Mouse (Mus musculus): ENCODE measurements around the gene Asl. TPM values are rescaled to one million over a fixed set of nuclear protein-coding genes. Genes with fewer than 3 reads are reported as not detected.
A peak's percentile ranks its signal among the peaks of the same experiment; 100 is the strongest.

The Asl gene
- total RNA-seq (2012; rRNA removed) = 27.2 and 31.8 TPM in 2 replicates

DNA sequence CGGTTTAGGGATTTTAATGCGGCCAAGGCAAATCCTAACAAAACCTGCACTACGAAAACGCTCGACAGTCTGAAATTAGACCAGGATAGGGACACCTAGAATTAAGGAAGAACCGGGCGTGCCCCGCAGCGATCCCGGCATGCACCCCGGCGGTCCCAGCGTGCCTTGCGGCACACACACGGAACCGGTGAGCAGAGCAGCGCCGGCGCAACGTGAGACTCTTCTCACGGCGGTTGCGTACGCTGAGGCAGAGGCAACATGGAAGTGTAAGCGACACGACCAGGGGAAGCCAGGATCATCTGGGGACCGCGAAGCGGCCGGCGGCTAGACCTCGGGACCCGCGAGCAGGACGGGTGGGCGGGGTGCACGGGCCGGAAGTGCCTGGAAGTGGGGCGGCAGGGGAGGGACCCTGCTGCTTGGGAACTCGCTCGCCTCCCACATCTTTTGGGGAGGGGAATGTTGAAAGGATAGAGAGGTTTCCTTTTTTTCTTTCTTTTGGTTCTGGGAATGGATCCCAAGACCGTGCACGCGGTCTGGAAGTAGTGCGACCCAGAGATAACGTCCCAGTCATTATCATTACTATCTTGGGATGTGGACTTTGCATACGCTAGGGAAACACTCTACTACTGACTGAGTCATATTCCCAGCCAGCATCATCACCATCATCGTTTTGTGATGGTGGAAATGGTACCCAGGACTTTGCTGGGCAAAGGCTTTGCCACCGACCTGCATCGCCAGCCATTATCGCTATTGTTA lies at the start of gene Asl, which contains the start of gene Crcp:
Asl (minus strand) TSS at position 106 of the 756 bp plus-strand sequence.
Crcp (plus strand) TSS at position 149 of the 756 bp plus-strand sequence.
- in situ Hi-C loops (cut with MboI; ENCODE audit: low sequenced_read_pairs in 2 of 2, unreplicated experiment in 2 of 2) = no loop called here
- Histone ChIP-seq H3K36me3 (ENCODE audit: control insufficient read depth, insufficient read depth, low read length, poor library complexity, severe bottlenecking) (no peaks in the 10 kb centered on the region), H3K4me3 (ENCODE audit: insufficient read depth in 1 of 2, low read depth in 1 of 2, low read length in 2 of 2, poor library complexity in 1 of 2, severe bottlenecking in 1 of 2) (peak within 1 kb of the TSS; percentile 84 to 94), H3K9ac (ENCODE audit: insufficient read depth, low read depth, low read length, poor library complexity, severe bottlenecking) (peak within 1 kb of the TSS; percentile 95), H3K9me3 (ENCODE audit: control insufficient read depth, insufficient read depth, low read depth, low read length) (no peaks in the 10 kb centered on the region), H3K27ac (ENCODE audit: insufficient read depth, low read depth, low read length, poor library complexity, severe bottlenecking) (peak within 1 kb of the TSS; percentile 95), H3K4me1 (ENCODE audit: control insufficient read depth in 2 of 2, insufficient read depth in 2 of 2, low read length in 2 of 2, poor library complexity in 1 of 2) (peaks cover 0 to 10% of the 10 kb centered on the region in 2 experiments; a peak in 2 of 4 replicates)
- DNase-seq (ENCODE audit: low read depth, low spot score) = peak; percentile 54
- no peak for TF ChIP-seq CHD2 (IDR thresholded peaks at IDR 0.05; ENCODE audit: low read depth, low read length)
- no peak for TF ChIP-seq ZNF384 (IDR thresholded peaks at IDR 0.05; ENCODE audit: low read depth, low read length)
- no peak for TF ChIP-seq ZC3H11A (IDR thresholded peaks at IDR 0.05; ENCODE audit: borderline replicate concordance, low read depth, low read length)
- no peak for TF ChIP-seq MAFK (IDR thresholded peaks at IDR 0.05; ENCODE audit: insufficient read depth, low read depth, low read length)
- no peak for TF ChIP-seq HCFC1 (IDR thresholded peaks at IDR 0.05; ENCODE audit: borderline replicate concordance, insufficient read depth, low read length)

GRCm38 (mm10) chr5:130078834-130079156 lies 49.7 kb upstream of the Asl start:
- Histone ChIP-seq H3K27ac (ENCODE audit: insufficient read depth, low read depth, low read length, poor library complexity, severe bottlenecking) (no peak overlapping the region), H3K4me1 (ENCODE audit: control insufficient read depth in 2 of 2, insufficient read depth in 2 of 2, low read length in 2 of 2, poor library complexity in 1 of 2) (peaks cover 0 to 4% of the 10 kb centered on the region in 2 experiments; a peak in 2 of 4 replicates), H3K9ac (ENCODE audit: insufficient read depth, low read depth, low read length, poor library complexity, severe bottlenecking) (peak overlapping the region; percentile 59; the same call in 1 of the 2 replicates), H3K36me3 (ENCODE audit: control insufficient read depth, insufficient read depth, low read length, poor library complexity, severe bottlenecking) (peaks cover 3% of the 10 kb centered on the region; the same call in 1 of the 2 replicates), H3K9me3 (ENCODE audit: control insufficient read depth, insufficient read depth, low read depth, low read length) (no peaks in the 10 kb centered on the region), H3K4me3 (ENCODE audit: insufficient read depth in 1 of 2, low read depth in 1 of 2, low read length in 2 of 2, poor library complexity in 1 of 2, severe bottlenecking in 1 of 2) (peak overlapping the region in 1 of 2 experiments; percentile 38; a peak in 1 of 4 replicates)
- in situ Hi-C loops (cut with MboI; ENCODE audit: low sequenced_read_pairs in 2 of 2, unreplicated experiment in 2 of 2) = no loop called here
- TF ChIP-seq HCFC1 (IDR thresholded peaks at IDR 0.05; ENCODE audit: borderline replicate concordance, insufficient read depth, low read length) = no peak
- TF ChIP-seq ZNF384 (IDR thresholded peaks at IDR 0.05; ENCODE audit: low read depth, low read length) = no peak
- TF ChIP-seq CHD2 (IDR thresholded peaks at IDR 0.05; ENCODE audit: low read depth, low read length) = no peak
- no peak for TF ChIP-seq MAFK (IDR thresholded peaks at IDR 0.05; ENCODE audit: insufficient read depth, low read depth, low read length)
- TF ChIP-seq ZC3H11A (IDR thresholded peaks at IDR 0.05; ENCODE audit: borderline replicate concordance, low read depth, low read length) = no peak
- no peak for DNase-seq (ENCODE audit: low read depth, low spot score)

DNA sequence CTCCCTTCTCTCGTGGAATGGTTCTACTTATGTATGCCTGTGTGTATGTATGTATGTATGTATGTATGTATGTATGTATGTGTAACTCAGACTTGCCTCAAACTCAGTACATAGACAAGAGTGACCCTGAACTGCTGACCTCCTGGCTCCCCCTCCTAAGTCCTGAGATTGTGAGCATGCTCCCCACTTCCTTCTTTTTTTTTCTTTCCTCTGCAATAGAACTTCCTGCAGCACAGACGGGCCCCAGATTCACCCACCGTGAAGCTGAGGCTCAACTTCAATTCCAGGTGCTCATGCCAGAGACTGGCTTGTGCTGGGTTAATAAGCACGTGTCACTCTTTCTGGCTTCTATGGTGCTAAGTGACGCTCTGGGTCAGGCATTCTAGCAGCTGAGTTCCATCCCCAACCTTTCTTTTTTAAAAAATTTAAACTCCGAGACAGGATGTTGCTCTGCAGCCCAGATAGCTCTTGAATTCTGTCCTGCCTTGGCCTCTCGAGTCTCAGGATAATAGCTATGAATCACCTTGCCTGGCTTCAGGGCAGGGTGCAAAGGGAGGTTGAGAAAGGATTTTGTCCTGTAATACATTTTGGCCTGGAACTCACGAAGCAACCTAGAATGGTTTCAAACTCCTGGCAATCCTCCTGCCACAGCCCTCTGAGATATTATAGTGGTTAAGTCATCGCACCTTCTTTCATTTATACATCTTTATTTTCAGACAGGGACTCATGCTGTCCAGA lies 49.2 kb upstream of the Asl start:
- in situ Hi-C loops (cut with MboI; ENCODE audit: low sequenced_read_pairs in 2 of 2, unreplicated experiment in 2 of 2) = no loop called here
- Histone ChIP-seq H3K4me3 (ENCODE audit: insufficient read depth in 1 of 2, low read depth in 1 of 2, low read length in 2 of 2, poor library complexity in 1 of 2, severe bottlenecking in 1 of 2) (no peak overlapping the region), H3K9ac (ENCODE audit: insufficient read depth, low read depth, low read length, poor library complexity, severe bottlenecking) (no peak overlapping the region), H3K36me3 (ENCODE audit: control insufficient read depth, insufficient read depth, low read length, poor library complexity, severe bottlenecking) (peaks cover 3% of the 10 kb centered on the region; the same call in 1 of the 2 replicates), H3K9me3 (ENCODE audit: control insufficient read depth, insufficient read depth, low read depth, low read length) (no peaks in the 10 kb centered on the region), H3K4me1 (ENCODE audit: control insufficient read depth in 2 of 2, insufficient read depth in 2 of 2, low read length in 2 of 2, poor library complexity in 1 of 2) (peaks cover 0 to 4% of the 10 kb centered on the region in 2 experiments; a peak in 2 of 4 replicates), H3K27ac (ENCODE audit: insufficient read depth, low read depth, low read length, poor library complexity, severe bottlenecking) (no peak overlapping the region)
- no peak for TF ChIP-seq ZC3H11A (IDR thresholded peaks at IDR 0.05; ENCODE audit: borderline replicate concordance, low read depth, low read length)
- no peak for TF ChIP-seq ZNF384 (IDR thresholded peaks at IDR 0.05; ENCODE audit: low read depth, low read length)
- TF ChIP-seq MAFK (IDR thresholded peaks at IDR 0.05; ENCODE audit: insufficient read depth, low read depth, low read length) = no peak
- TF ChIP-seq CHD2 (IDR thresholded peaks at IDR 0.05; ENCODE audit: low read depth, low read length) = no peak
- no peak for TF ChIP-seq HCFC1 (IDR thresholded peaks at IDR 0.05; ENCODE audit: borderline replicate concordance, insufficient read depth, low read length)
- DNase-seq (ENCODE audit: low read depth, low spot score) = no peak

- no peak for DNase-seq (ENCODE audit: low read depth, low spot score)
- H3K27ac ChIP-seq (ENCODE audit: insufficient read depth, low read depth, low read length, poor library complexity, severe bottlenecking) = no peak overlapping the region
- H3K4me1 ChIP-seq (ENCODE audit: control insufficient read depth in 2 of 2, insufficient read depth in 2 of 2, low read length in 2 of 2, poor library complexity in 1 of 2) = peaks cover 0 to 4% of the 10 kb centered on the region in 2 experiments; a peak in 2 of 4 replicates
- H3K4me3 ChIP-seq (ENCODE audit: insufficient read depth in 1 of 2, low read depth in 1 of 2, low read length in 2 of 2, poor library complexity in 1 of 2, severe bottlenecking in 1 of 2) = no peak overlapping the region
- H3K9me3 ChIP-seq (ENCODE audit: control insufficient read depth, insufficient read depth, low read depth, low read length) = no peaks in the 10 kb centered on the region
- TF ChIP-seq ZC3H11A (IDR thresholded peaks at IDR 0.05; ENCODE audit: borderline replicate concordance, low read depth, low read length) = no peak
- no peak for TF ChIP-seq ZNF384 (IDR thresholded peaks at IDR 0.05; ENCODE audit: low read depth, low read length)
- no peak for TF ChIP-seq HCFC1 (IDR thresholded peaks at IDR 0.05; ENCODE audit: borderline replicate concordance, insufficient read depth, low read length)
- TF ChIP-seq CHD2 (IDR thresholded peaks at IDR 0.05; ENCODE audit: low read depth, low read length) = no peak
- no peak for TF ChIP-seq MAFK (IDR thresholded peaks at IDR 0.05; ENCODE audit: insufficient read depth, low read depth, low read length)
- H3K9ac ChIP-seq (ENCODE audit: insufficient read depth, low read depth, low read length, poor library complexity, severe bottlenecking) = no peak overlapping the region
- in situ Hi-C loops (cut with MboI; ENCODE audit: low sequenced_read_pairs in 2 of 2, unreplicated experiment in 2 of 2) = no loop called here
- no peaks in the 10 kb centered on the region; the same call in 1 of the 2 replicates for H3K36me3 ChIP-seq (ENCODE audit: control insufficient read depth, insufficient read depth, low read length, poor library complexity, severe bottlenecking)
Measured at GRCm38 (mm10) chr5:130076396-130076795, 47.3 kb upstream of the Asl start.

Data from ES-E14 (cell line).